Mouse (Mus musculus) MEL-GATA-1-ER (cell line): ENCODE data around the gene Anapc13.

Experiments used
- DNase-seq: peaks from one replicate; pipeline ENCODE4 v3.0.0-alpha.2; 2012; ENCODE audit warnings: low read depth; ENCODE audit errors: extremely low read depth

Anapc13 gene

DNA sequence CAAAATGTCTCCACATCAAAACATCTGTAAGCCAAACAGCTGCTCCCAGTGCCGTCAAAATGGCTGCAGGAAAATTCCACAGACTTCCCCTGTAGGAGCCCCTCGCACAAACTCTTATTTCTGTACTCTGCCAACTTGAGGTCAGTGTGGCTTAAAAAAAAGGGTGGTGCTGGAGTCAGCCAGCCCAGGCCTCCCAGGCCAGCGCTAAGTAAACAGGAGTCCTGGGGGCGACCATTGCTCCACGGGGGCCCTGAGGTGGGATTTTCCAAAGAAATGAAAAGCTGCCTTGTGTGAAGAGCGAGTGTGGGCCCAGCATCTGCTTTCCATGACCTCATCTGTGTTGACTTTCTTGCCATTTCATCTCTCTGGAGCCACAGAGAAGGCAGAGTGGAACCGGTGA lies 55.4 kb downstream of the Anapc13 start:
- no peak for DNase-seq
